Mouse (Mus musculus): Measurements from ENCODE around the gene Nphp3.

The Nphp3 gene

DNA sequence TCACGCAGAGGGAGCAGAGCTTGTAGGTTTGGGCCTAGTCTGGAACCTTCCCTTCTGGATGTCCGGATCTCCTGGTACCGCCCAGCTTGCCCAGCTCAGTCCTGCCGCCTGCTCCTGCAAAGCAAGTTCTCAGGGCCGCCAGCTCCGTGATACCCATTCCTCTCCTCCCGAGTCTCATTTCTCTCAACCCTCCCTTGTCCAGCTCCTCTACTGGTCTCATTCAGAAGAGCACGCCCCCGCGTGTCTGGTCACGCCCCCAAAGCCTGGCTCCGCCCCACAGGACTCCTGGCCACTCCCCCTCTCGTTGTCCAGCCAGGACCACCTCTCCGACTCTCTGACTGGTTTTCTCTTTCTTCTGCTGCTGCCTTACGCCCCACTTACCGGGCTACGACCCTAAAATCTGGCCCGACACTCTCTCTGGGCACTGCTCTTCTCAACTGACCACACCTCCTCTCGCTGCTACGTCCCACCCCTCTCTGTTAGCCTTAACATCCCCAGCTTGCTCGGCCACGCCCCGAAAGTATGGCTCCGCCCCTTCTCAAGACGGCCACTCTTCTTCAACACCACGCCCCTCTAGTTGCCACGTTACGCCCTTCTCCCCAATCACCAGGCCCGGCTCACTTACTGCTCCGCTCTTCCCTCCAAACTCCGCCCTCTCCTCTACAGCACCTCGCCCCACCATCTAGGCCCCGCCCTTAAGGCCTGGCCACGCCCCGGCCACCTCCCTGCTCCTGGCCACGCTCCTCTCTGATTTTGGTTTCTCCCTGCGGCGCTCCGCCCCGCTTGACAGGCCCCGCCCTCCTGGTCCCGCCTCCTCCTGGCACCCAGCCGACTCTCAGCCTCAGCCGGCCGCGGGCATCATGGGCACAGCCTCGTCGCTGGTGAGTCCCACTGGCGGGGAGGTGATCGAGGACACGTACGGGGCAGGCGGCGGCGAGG lies at the start of gene Nphp3:
Gene Nphp3, plus strand, starts transcription at position 624 of the 939 bp plus-strand sequence.
- DNase-seq (ENCODE audit: low spot score in 2 of 2) = peak; percentile 99 to 100

DNA sequence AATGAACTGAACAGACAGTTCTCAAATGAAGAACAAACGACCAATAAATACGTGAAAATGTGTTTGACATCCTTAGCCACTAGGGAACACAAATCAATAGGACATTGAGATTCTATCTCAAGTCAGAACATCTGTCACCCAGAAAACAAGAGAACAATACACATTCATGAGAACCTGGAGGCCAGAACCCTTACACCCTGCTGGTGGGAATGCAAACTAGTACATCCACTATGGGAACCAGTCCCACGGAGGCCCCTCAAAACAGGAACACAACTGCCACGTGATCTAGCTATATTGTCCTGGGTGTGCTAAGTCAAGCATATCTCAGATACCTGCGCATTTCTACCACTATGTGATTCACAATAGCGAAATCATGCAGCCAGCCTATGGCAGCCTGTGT lies 43.6 kb upstream of the Nphp3 start:
- no peak for DNase-seq (ENCODE audit: low spot score in 2 of 2)

DNA sequence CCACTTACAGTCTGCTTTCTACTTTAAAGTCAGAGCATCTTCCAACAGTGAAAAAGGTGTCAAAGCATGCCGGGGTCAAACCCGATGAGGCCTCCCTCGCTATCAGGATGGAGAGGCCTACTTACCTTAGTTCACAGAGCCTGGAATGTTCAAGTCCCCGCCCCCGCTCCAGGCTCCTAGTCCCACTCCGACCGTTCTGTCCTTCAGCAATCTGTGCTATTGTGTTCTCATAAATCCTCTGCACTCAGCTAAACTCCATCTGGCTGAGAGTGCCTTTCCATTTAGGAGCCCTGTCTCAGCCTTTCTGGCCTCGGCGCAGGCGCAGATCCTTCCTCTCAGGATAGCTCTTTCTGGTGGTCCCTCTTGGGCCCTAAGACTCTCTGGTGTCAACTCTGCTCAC lies 42.4 kb upstream of the Nphp3 start:
- no peak for DNase-seq (ENCODE audit: low spot score in 2 of 2)

DNA sequence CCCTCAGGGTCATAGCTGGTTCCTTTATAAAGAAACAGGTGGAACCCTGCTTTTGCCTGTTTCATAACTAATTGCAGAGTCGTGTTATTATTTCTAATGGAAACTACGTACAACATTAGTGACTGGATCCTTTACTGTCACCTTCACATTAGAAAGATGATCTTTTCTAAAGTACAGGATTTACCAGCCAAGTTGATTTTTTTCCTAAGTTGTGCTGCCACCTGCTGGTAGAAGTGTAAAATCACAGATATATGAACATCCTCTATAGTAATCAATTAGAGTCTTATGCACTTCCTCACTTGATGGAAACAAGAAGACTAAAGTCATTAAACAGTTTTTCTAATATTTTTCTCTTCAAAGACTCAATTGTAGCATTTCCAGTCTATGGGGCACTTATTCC lies 5.8 kb upstream of the Nphp3 start:
- DNase-seq (ENCODE audit: low spot score in 2 of 2) = peak in 1 of 2 experiments; percentile 35

DNA sequence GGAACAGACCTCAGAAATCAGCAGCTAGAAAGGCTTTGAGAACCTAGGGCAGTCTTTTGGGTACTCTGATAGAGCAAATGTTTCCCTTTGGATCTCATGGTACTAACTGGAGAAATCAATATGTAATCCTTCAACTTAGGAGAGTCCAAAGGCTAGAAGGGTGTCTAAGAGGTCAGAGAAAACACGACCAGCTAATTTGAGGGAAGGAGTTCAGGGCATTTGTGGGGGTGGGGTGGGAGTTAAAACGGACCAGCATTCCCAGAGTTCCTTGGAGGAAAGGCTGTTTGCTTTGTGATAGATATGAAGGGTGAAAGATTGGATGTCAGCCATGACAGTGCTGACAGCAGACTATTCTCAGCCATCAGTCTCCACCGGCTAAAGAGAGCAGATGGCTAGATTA lies 1.7 kb upstream of the Nphp3 start:
- no peak for DNase-seq (ENCODE audit: low spot score in 2 of 2)

DNA sequence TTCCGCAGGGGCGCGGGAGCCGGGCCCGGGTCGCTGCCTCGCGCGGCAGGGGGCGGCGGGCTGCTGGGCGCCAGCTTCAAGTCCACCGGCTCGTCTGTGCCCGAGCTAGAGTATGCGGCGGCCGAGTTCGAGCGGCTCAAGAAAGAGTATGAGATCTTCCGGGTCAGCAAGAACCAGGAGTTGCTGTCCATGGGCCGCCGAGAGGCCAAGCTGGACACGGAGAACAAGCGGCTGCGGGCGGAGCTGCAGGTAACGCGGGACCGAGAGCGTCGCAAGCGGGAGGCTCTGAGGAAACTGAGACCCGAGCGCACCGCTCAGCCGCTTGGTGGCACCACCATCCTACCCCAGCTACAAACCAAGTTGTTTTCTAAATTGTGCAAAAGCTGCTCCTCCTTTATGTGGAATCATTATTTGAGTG lies 578 bp downstream of the Nphp3 start:
- DNase-seq (ENCODE audit: low spot score in 2 of 2) = no peak

DNA sequence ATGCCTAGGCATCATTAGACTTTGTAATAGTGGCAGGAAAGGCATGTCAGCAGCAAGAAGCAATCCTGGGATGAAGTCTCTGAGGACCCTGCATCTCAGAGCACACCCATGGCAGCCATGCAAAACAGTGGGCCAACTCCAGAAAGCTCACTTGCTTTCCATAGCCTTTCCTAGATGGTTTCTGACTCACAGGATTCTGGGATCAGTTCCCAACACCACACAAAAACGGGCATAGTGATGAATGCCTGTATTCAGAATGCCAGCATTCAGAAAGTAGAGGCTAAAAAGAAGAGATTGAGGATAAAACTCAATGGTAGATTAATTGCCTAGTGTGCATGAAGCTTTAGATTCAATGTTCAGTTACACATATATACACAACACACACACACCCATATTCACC lies 12.2 kb downstream of the Nphp3 start:
- no peak for DNase-seq (ENCODE audit: low spot score in 2 of 2)

DNA sequence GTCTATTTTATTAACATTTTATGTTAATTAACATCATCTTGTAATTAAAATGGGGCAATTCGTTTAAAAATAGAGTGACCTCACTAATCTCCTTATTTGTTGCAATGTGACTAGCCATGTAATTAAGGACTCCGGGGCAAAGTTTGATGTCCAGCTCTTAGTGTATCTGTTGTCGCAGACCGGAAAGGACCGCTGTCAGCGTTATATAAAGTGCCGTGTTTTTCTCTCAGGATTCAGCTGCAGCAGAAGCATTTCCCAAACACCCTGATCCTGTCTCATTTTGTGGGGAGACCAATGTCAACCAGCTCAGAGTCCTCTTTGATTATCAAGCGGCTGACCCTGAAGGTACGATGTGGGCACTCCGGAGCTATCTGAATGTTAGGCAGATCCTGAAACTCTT lies 18.7 kb downstream of the Nphp3 start:
- no peak for DNase-seq (ENCODE audit: low spot score in 2 of 2)

DNA sequence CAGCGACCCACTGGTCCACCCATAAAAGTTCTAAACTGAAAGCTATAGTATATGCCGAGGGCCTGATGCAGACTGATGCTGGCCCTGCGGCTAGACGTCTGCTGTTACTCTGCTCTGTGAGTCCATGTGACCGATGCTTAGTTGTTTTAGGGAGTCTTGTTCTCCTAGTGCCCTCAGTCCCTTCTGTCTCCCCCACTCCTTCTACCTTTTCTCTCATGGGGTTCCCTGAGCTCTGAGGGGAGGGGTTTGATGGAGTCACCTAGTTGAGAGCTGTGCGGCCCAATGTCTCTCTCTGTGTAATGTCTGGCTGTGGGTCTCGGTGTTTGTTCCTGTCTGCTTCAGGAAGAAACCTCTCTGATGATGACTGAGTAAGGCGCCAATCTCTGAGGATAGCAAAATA lies 24.8 kb downstream of the Nphp3 start:
- no peak for DNase-seq (ENCODE audit: low spot score in 2 of 2)

DNA sequence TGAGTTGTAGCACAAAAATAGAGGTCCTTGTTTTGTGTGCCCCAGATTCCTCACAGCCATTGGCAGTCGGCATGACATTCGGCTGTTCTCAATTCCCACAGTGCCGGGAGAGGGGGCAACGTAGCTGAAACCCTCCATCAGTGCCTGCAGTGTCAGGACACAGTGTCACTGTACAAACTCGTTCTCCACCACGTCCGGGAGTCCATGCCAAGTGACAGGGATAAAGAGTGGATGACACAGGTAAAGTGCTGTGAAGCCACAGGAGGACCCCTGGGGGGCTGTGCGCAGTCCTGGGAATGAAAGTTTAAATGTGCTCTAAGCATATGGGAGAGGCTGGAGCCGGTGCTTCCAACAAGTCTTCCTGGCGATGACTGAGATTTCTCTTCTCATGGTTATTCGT lies 27.5 kb downstream of the Nphp3 start:
- no peak for DNase-seq (ENCODE audit: low spot score in 2 of 2)

DNA sequence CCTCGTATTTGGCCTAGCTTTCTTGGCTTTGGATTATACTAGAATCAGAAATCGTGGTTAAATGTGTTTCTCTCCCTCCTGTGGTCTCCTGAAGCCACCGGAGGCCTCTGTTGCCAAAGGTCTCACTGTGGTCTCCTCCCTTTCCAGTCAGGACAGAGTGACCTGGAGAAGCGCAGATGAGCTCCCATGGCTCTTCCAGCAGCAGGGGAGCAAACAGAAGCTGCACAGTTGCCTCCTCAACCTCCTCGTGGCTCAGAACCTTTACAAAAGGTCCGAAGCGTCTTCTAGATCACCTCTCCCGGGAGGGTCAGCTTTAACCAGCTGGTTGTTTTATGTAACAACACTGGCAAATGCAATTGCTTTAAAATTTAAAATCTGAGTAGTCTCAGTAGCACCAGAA lies 31.9 kb downstream of the Nphp3 start:
- DNase-seq (ENCODE audit: low spot score in 2 of 2) = no peak

DNA sequence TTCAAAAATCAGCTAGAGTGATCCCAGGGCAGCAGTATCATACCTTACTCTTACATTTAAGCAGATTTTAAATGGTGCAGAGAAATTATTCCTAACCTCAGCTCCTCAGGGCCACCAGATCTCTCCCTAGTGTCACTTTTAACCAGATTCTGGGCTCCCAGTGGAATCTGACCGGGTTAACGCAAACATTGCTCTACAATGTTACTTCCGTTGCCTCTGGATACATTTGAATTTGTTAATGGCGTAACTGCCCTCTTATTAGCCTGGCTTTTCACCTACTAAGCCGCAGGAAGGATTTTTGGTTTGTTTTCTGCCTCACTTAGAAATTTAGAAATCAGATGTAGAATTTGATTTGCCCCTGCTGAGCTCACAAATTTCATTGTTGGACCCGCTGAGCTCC lies 32.4 kb downstream of the Nphp3 start:
- DNase-seq (ENCODE audit: low spot score in 2 of 2) = no peak

DNA sequence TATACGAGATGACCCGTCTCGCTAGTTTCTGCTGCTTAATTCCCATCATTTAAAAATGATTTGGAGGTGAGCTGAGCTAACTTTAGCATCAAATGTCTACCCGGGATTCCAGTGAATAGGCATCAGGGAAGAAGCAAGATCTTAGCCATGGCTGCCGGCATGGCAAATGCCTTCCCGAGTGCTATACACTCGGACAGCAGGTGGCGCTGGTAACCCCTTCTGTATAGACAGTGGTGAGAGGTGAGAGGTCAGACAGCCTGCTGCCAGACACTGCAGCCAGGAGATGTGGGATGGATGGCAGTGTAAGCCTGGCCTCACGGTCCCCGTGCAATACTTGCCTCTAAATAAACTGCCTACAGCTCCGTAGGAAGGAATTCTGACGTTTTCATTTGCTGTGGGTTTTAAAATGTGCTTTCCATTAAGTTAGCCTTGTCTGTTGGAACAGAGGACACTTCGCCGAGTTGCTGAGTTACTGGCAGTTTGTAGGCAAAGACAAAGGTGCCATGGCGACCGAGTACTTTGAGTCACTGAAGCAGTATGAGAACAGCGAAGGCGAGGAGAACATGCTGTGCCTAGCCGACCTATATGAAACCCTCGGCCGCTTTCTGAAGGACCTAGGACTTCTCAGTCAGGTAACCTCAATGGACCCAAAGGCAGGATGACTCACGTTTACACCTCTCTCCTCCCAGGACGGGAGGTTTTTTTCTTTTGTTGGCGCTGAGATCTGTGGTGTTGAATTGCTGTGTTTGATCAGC lies 33.1 kb downstream of the Nphp3 start:
- DNase-seq (ENCODE audit: low spot score in 2 of 2) = peak; percentile 45 to 65

DNA sequence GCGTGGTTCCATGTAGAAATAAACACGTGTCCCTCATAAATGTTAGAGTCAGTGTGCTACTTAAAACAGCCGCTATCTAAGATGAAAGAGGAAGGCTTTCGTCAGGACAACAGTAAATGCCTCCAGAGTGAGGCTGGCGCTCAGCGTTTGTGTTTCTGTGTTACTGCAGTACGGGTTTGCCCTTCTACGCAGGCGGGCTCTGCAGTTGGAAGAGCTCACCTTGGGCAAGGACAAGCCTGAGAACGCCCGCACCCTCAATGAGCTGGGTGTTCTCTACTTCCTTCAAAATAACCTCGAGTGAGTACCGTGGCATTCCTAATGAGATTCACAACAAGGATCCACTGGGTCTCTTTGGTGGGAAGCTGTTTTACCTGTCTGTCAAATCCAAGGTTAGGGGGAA lies 35.9 kb downstream of the Nphp3 start:
- no peak for DNase-seq (ENCODE audit: low spot score in 2 of 2)

DNA sequence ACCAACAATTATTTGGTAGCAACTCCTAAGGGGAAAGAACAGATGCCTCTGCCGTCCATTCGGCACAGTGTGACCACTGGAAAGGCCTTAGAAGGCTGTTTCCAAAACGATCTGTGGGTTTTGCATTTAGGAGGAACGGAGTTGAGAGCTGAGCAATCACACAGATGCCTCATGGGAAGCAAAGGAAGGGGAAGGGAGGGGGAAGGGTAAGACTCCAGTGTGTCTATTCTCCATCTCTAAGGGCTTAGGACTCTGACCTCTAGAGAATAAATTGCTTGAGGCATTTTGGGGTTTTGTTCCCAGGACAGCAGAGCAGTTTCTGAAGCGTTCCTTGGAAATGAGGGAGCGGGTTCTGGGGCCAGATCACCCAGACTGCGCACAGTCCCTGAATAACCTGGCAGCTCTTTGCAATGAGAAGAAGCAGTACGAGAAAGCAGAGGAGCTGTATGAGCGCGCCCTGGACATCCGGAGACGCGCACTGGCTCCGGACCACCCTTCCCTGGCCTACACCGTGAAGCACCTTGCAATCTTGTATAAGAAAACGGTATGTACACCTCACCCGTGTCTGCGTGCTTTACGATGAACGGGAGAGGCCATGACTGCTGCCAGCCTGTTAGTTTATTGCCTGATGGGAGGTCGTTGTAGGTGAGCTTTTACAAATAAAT lies 36.8 kb downstream of the Nphp3 start:
- no peak for DNase-seq (ENCODE audit: low spot score in 2 of 2)

DNA sequence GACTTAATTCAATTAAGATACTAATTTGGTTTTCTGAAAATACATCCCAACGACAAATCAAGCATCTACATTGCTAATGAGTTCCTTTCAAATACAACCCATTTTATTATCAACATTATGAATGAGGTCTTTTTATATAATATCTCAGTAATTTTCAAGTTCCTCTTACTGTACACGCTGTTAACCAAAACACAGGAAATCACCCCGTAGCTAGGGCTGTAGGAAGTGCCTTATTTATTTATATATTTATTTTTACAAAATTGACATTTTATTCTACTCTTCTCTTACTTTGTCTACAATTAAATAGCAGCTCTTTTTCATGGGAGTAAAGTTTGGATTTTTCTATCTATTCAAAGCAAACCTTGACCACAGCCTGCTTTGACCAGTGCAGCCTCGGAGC lies 37.4 kb downstream of the Nphp3 start:
- DNase-seq (ENCODE audit: low spot score in 2 of 2) = no peak

DNA sequence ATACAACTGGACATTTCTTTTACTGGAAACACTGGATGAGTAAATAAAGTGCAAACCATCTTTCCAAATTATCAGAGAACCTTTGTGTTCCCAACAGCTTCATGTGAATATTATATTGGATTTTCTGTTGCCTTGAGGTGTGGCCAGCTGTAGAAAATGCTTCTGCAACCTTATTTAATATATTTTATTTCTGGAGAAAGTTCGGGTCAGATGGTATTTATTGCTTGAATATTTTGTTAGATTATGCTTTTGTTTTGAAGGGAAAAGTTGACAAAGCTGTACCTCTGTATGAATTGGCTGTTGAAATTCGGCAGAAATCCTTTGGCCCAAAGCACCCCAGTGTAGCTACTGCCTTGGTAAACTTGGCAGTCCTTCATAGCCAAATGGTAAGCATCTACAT lies 38.0 kb downstream of the Nphp3 start, which contains the start of gene Gm28305:
Gene Gm28305, plus strand, starts transcription at position 301 of the 400 bp plus-strand sequence.
- DNase-seq (ENCODE audit: low spot score in 2 of 2) = no peak

DNA sequence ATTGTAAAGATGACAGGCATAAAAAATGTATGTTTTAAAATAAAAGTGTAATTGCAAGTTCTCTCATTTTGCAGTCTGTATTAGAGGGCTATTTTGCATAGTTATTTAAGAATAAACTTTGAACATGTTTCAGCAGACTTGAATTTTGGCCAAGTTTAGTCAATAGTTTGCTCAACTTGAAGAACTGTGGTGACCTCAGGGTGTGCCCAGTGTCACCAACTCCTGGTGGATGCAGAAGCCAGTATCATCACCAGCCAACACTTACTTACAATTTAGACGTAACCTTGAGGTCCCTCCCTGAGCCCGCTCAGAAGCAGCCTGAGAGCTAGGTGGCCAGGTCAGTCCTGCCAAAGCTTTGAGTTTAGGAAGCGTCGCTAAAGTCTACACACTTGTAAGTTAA lies 41.3 kb downstream of the Nphp3 start:
- no peak for DNase-seq (ENCODE audit: low spot score in 2 of 2)

DNA sequence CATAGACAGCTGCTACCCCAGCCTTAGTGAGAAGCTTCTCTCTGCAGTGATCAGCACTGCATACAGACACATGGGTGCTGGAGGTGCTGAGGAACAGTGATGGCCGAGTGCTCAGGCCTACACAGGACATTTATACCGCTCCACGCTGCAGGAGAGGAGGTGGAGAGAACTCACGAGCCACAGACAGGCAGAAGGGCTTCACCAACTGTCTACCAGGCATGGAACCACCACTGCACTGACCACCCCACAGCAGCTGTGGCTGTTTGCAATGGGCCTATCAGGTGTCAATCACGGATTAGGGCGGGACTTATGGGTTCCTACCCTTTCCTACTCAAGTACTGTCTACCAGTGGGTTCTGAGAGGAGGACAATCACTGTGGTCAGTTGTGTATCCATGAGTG lies 48.7 kb downstream of the Nphp3 start:
- no peak for DNase-seq (ENCODE audit: low spot score in 2 of 2)

DNA sequence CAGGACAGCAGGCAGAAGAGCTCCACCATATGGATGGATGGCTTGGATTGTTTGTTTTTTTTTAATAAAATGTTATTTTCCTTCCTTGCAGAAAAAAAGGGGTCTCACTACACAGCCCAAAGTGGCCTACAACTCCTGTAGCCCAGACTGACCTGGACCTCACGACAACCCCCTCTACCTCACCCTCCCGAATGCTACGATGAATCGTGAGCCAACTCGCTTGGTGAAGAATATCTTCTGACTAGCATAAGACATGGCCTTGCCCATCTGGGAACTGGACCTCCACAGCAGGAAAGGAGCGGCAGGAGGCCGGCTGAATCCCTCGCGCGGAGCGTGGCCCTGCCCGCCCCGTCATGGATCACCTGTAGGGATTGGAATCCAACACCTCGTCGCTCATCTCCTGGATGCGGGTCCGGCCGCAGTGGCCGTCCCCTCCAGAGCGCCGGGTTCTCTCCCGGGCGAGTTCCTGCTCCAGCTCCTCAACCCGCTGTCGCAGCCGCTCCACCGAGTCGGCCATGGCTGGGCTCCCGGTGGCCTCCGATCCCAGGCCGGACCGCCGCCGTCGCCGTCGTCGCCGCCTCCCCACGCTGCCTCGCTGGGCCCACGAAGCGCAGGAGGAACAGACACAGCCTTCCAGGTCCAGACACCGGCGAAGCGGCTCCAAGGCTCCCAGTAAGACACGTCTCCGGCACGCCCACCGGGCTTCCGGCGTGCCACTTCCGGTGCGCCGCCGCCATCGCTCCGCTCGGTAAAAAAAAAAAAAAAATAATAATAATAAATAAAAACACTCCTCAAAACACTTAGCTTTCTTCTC lies 60.3 kb downstream of the Nphp3 start, which contains the start of gene Uba5:
Gene Uba5, minus strand, starts transcription at position 705 of the 814 bp plus-strand sequence.
- DNase-seq (ENCODE audit: low spot score in 2 of 2) = peak; percentile 37 to 72

DNA sequence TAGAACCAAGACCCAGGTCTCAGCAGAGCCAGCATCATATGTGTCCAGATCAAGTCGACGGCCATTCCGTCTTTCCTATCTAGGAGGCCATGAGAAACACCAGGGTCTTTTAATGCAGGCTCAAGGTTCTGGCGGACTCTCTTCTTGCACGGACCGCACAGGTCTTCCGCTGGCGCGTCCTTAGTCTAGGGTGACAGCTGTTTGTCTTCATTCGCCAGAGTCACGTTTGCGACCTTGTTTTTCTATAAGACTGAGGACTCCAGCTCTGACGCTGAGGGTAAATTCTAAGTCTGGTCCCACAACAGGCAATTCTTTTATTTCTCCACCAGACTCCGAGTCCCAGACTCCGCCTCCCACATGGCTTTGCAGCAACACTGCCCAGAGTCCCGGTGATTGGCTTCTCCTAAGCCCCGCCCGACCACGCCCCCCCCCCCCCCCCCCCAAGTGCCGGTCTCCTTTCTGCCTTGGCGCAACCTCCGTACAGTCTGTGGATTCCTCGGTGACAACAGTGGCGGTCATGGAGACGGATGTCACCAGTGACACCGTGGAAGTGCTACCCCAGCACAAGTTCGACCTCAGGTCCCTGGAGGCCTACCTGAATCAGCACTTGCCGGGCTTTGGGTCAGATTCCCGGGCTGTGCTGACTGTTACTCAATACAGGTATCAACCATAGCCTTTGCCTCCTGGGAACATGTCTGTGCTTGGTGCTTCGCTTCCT lies 61.1 kb downstream of the Nphp3 start, which contains the start of gene Acad11:
Gene Acad11, plus strand, starts transcription at position 134 of the 718 bp plus-strand sequence.
- peak; percentile 79 to 84 for DNase-seq (ENCODE audit: low spot score in 2 of 2)
